Mouse (Mus musculus) stomach, embryonic 16.5 days (tissue): ENCODE measurements around the gene Lrrc28. TPM values are rescaled to one million over a fixed set of nuclear protein-coding genes. Genes with fewer than 3 reads are reported as not detected.

ENCODE experiments used
- ATAC-seq: fragments of 200-750 bp; cut with Nextera tagmentation; 2 replicates; pipeline ENCODE4 v1.8.0; 2017; ENCODE audit warnings: moderate number of reproducible peaks, moderate TSS enrichment; ENCODE audit not compliant: insufficient read depth, low FRiP score
- H3K27ac ChIP-seq: fragments of 300-500 bp; sonication (generic); 2 replicates; pipeline ENCODE4 v1.5.1; 2014; ENCODE audit warnings: low read length
- H3K27me3 ChIP-seq: fragments of 300-500 bp; sonication (generic); 2 replicates; pipeline ENCODE4 v1.6.1; 2014; ENCODE audit warnings: low read length, control low read depth, mixed read lengths; ENCODE audit not compliant: control insufficient read depth, insufficient read depth
- H3K36me3 ChIP-seq: fragments of 300-500 bp; sonication (generic); 2 replicates; pipeline ENCODE4 v1.6.1; 2014; ENCODE audit warnings: low read length; ENCODE audit not compliant: control insufficient read depth, insufficient read depth
- H3K4me1 ChIP-seq: fragments of 300-500 bp; sonication (generic); 2 replicates; pipeline ENCODE4 v1.6.1; 2014; ENCODE audit warnings: low read length, control low read depth, mixed read lengths; ENCODE audit not compliant: control insufficient read depth, insufficient read depth
- H3K4me2 ChIP-seq: fragments of 300-500 bp; sonication (generic); 2 replicates; pipeline ENCODE4 v1.6.1; 2014; ENCODE audit warnings: low read depth, low read length, mixed read lengths
- H3K4me3 ChIP-seq: fragments of 300-500 bp; sonication (generic); replicated peaks from 2 replicates; pipeline ENCODE4 v1.5.1; 2014; ENCODE audit warnings: mild to moderate bottlenecking, low read length
- H3K9ac ChIP-seq: fragments of 300-500 bp; sonication (generic); 2 replicates; pipeline ENCODE4 v1.6.1; 2014; ENCODE audit warnings: low read length
- H3K9me3 ChIP-seq: fragments of 300-500 bp; sonication (generic); replicated peaks from 2 replicates; pipeline ENCODE4 v1.6.1; 2016; ENCODE audit warnings: low read length, control low read depth; ENCODE audit not compliant: control insufficient read depth
- WGBS: fragments of 180-500 bp; shearing (Covaris S2); extraction: QIAGEN DNeasy Blood & Tissue Kit; methylation state at CpG from one replicate; pipeline ENCODE4 v1.1.7; 2014; 5-methylcytosine and 5-hydroxymethylcytosine counted together
- polyA plus RNA-seq: library from polyadenylated mRNA; unstranded; fragments of >200 nt; fragmentation: Nextera tagmentation; extraction: Ambion mirVana; gene quantifications from 2 replicates; pipeline ENCODE4 v1.2.1, GENCODE M21; 2015

Gene Lrrc28
- polyA plus RNA-seq, 1 experiment from 2014 or later = 22.3 TPM

DNA sequence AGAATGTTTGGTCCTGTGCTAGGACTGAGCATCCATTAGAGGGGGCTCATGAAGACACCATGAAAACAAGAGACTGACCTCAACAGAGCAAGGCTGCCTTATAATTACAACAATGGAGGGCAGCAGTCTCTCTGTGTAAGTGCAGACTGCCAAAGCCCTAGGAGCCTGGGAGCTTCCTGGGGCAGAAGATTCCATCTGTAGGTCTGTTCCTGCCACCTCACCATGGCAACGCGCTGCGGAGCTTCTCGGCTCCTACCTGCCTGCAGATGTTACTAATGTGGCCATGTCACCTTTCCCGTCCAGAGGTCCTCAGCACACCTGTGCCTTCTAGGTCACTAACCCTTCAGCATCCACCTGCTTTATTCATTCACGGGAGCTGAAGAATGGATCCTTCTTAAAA is 52.4 kb downstream of the Lrrc28 start:
- no peaks in the 10 kb centered on the region for H3K9me3 ChIP-seq
- H3K27ac ChIP-seq = no peak overlapping the region
- ATAC-seq = no peak
- peaks cover 1% of the 10 kb centered on the region; the same call in 1 of the 2 replicates for H3K4me1 ChIP-seq
- WGBS = 87% methylated on average over 6 of the region's 6 CpGs
- H3K36me3 ChIP-seq = no peaks in the 10 kb centered on the region
- no peaks in the 10 kb centered on the region for H3K27me3 ChIP-seq
- H3K4me2 ChIP-seq = no peak overlapping the region
- H3K9ac ChIP-seq = no peak overlapping the region
- no peak overlapping the region for H3K4me3 ChIP-seq

GRCm38 (mm10) chr7:67588743-67589142 is 56.3 kb downstream of the Lrrc28 start:
- no peak overlapping the region for H3K4me2 ChIP-seq
- H3K27me3 ChIP-seq = no peaks in the 10 kb centered on the region
- H3K9me3 ChIP-seq = no peaks in the 10 kb centered on the region
- no peak overlapping the region for H3K9ac ChIP-seq
- H3K36me3 ChIP-seq = no peaks in the 10 kb centered on the region
- ATAC-seq = no peak
- H3K27ac ChIP-seq = no peak overlapping the region
- H3K4me1 ChIP-seq = no peaks in the 10 kb centered on the region
- WGBS = 75% methylated on average over 6 of the region's 6 CpGs
- no peak overlapping the region for H3K4me3 ChIP-seq

DNA sequence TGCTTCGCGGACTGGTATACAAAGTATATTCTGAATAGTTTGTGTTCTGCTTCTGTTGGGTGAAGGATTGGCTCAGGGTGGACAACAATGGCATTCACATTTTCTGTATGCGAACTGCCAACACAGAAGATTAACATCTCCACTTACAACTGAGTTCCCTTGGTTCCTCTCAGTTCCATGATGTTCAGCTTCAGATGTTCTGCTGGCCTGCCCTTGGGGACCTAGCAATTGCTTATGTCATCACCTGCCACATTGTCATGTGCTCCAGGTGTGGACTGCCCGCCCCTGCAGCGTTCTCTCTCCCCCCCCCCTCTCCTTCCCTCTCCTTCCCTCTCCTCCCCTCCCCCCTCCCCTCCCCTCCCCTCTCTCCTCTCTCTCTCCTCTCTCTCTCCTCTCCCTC is 58.6 kb downstream of the Lrrc28 start:
- H3K27ac ChIP-seq = no peak overlapping the region
- no peak overlapping the region for H3K4me2 ChIP-seq
- H3K27me3 ChIP-seq = no peaks in the 10 kb centered on the region
- ATAC-seq = no peak
- no peak overlapping the region for H3K9ac ChIP-seq
- no peaks in the 10 kb centered on the region for H3K36me3 ChIP-seq
- H3K4me3 ChIP-seq = no peak overlapping the region
- H3K4me1 ChIP-seq = no peaks in the 10 kb centered on the region
- no peaks in the 10 kb centered on the region for H3K9me3 ChIP-seq
- WGBS = 79% methylated on average over 5 of the region's 5 CpGs

DNA sequence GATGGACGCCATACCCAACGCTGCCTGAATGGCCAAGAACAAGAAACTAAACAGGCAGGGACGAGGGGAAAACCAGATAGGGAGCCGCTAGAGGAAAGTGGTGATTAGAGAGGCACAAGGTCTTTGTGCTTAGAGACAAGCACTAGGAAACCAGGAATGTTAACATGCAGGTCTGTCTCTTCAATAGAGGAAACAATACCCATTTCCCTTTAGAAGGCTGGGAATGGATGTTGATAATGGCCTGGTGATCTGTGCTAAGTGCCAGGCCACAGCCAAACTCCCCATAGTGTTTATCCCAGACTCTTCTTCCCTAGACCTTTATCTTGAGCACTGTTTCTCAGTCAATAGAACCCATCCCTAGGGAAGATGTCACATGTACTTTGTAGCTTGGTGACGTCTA is 61.2 kb downstream of the Lrrc28 start:
- ATAC-seq = no peak
- H3K9ac ChIP-seq = no peak overlapping the region
- 71% methylated on average over 5 of the region's 5 CpGs for WGBS
- no peaks in the 10 kb centered on the region for H3K36me3 ChIP-seq
- no peak overlapping the region for H3K4me2 ChIP-seq
- no peaks in the 10 kb centered on the region for H3K27me3 ChIP-seq
- no peak overlapping the region for H3K27ac ChIP-seq
- H3K4me3 ChIP-seq = no peak overlapping the region
- H3K9me3 ChIP-seq = no peaks in the 10 kb centered on the region
- H3K4me1 ChIP-seq = no peaks in the 10 kb centered on the region

DNA sequence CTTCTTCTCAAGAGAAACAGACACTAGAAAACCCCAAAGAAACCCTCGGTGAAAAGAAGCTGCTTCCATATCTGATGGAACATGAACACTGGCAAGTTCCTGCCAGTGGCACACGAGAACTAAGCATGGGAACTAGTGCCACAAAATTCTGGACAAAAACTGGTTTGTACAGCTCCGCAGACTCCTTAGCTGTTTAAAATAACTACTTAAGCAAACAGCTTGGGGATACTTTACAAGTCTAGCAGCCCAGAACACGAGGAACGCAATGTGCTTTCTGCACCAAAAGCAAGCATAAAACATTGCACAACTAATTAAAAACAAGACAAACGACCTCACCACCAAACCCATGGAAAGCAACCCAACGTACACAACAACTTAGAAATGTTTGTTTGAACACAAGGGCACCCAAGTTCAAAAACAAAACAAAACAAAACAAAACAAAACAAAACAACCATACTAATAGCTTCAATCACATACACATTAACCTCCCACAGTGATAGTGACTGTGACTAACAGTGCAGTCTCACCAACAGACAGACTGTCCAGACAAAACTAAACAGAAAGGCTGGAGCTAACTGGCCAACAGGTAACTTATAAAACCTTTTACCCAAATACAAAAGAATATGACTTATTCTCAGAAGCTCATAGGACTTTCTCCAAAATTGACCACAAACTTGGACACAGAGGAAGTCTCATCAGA is 66.1 kb downstream of the Lrrc28 start:
- Histone ChIP-seq H3K4me3 (no peak overlapping the region), H3K27ac (no peak overlapping the region), H3K9me3 (no peaks in the 10 kb centered on the region), H3K9ac (no peak overlapping the region), H3K27me3 (no peaks in the 10 kb centered on the region), H3K4me1 (no peaks in the 10 kb centered on the region), H3K4me2 (no peak overlapping the region), H3K36me3 (no peaks in the 10 kb centered on the region)
- WGBS = 68% methylated on average over 7 of the region's 7 CpGs
- no peak for ATAC-seq

- WGBS = 79% methylated on average over 6 of the region's 6 CpGs
Observed at GRCm38 (mm10) chr7:67578044-67578443, 67.0 kb downstream of the Lrrc28 start.

DNA sequence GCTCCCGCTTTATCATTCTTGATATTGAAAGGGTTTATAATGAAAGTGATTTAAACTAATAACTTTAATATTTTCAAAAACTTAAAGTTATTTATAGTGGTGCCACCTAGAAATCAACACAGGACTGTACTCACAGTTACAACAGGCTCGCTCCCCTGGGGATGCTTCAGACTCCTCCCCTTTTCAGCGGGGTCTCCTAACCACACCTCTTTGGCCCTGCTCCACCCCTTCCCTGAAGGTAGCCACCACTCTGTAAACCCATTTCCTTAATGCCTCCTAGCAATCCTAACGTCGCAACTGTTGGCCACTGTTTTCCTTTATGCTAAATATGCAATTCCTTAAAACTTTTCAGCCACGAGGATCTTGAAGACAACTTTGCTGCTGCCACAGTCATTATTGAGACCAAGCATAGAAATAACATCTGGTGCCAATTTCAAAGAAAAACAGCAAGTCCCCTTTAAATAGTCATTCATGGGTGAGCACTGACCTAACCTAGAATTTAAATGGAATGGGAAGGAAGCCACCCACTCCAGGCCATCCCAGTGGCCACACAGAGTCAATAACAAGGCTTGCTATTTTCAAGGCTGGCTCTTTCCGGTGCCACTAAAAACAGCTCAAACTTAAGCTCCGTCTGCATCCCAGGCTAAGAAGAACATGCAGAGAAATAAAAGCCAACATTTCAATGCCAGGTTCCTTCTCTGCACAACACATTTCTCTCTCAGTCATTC is 78.4 kb downstream of the Lrrc28 start:
- no peaks in the 10 kb centered on the region for H3K9me3 ChIP-seq
- no peak overlapping the region for H3K4me3 ChIP-seq
- H3K9ac ChIP-seq = no peak overlapping the region
- no peak overlapping the region for H3K4me2 ChIP-seq
- 71% methylated on average over 8 of the region's 8 CpGs for WGBS
- peak overlapping the region; percentile 42 for H3K27ac ChIP-seq
- peaks cover 4% of the 10 kb centered on the region; the same call in 1 of the 2 replicates for H3K4me1 ChIP-seq
- no peak for ATAC-seq
- no peaks in the 10 kb centered on the region for H3K36me3 ChIP-seq
- no peaks in the 10 kb centered on the region for H3K27me3 ChIP-seq

More at GRCm38 (mm10) chr7:67578044-67578443, 67.0 kb downstream of the Lrrc28 start:
- Histone ChIP-seq H3K27me3 (no peaks in the 10 kb centered on the region), H3K4me3 (no peak overlapping the region), H3K4me2 (no peak overlapping the region), H3K36me3 (no peaks in the 10 kb centered on the region), H3K9me3 (no peaks in the 10 kb centered on the region), H3K4me1 (no peaks in the 10 kb centered on the region), H3K9ac (no peak overlapping the region), H3K27ac (no peak overlapping the region)
- no peak for ATAC-seq

GRCm38 (mm10) chr7:67565132-67565531 is 79.9 kb downstream of the Lrrc28 start:
- H3K4me2 ChIP-seq = no peak overlapping the region
- H3K27me3 ChIP-seq = no peaks in the 10 kb centered on the region
- H3K9ac ChIP-seq = no peak overlapping the region
- no peak overlapping the region for H3K27ac ChIP-seq
- no peak for ATAC-seq
- no peaks in the 10 kb centered on the region for H3K36me3 ChIP-seq
- no peaks in the 10 kb centered on the region for H3K9me3 ChIP-seq
- no peaks in the 10 kb centered on the region; the same call in 1 of the 2 replicates for H3K4me1 ChIP-seq
- H3K4me3 ChIP-seq = no peak overlapping the region
- 66% methylated on average over 1 of the region's 1 CpGs for WGBS

GRCm38 (mm10) chr7:67562176-67562575 is 82.9 kb downstream of the Lrrc28 start:
- no peaks in the 10 kb centered on the region for H3K27me3 ChIP-seq
- H3K4me3 ChIP-seq = no peak overlapping the region
- H3K27ac ChIP-seq = no peak overlapping the region
- no peak for ATAC-seq
- no peak overlapping the region for H3K4me2 ChIP-seq
- 69% methylated on average over 12 of the region's 12 CpGs for WGBS
- no peak overlapping the region for H3K9ac ChIP-seq
- H3K4me1 ChIP-seq = no peaks in the 10 kb centered on the region; the same call in 1 of the 2 replicates
- H3K36me3 ChIP-seq = no peaks in the 10 kb centered on the region
- H3K9me3 ChIP-seq = no peaks in the 10 kb centered on the region
